Mouse (Mus musculus): ENCODE data around the gene Fam83f.
A peak's percentile ranks its signal among the peaks of the same experiment; 100 is the strongest.

The Fam83f gene

DNA sequence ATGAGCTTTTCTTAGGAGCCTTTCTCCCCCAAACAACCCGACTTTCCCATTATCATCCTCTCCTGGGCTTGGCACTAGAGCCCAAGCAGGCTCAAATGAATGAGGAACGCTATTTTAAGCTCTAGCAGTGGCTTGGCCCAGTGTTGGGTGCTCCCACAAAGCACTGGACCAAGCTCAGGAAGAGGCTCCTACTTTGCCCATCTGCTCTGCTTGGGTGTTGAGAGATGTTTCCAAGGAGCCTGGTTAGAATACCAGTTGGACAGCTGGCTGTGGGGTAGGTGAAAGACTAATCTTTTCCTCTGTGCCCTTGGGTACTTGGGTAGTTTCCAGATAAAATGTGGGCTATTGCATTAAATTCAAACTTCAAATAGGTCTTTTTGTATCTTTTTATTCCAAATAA is 1.2 kb downstream of the Fam83f start:
- DNase-seq: no peak

DNA sequence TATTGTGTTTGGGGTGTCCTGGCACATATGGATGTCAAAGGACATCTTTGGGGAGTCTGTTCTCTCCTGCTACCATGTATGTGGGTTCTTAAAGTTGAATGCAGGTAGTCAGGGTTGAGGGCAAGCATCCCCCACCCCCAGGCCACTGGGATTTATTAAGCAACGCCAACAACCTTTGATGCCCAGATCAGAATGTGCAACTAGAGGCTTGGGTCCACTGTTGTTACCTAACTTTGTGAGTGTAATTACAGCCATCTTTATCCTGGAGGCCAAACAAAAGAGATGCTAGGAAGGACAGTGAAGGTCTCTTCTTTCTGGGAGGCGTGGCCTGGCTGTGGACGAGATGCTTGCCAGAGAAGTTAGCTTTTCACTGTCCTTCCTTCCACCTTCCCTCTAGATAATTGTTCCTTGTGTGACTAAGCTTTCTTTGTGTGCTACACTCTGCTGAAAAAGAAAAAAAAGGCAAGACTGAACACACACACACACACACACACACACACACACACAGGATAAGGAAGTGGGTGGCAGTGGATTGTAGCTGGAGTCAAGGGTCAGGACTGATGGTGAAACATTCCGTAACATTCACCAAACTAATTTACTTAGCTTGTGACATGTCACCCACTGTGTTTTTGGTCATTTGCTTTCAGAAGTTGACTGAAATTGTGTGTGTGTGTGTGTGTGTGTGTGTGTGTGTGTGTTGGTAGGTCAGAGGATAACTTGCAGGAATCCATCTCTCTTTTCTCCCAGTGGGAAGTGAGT is 1.9 kb downstream of the Fam83f start:
- DNase-seq: no peak

DNA sequence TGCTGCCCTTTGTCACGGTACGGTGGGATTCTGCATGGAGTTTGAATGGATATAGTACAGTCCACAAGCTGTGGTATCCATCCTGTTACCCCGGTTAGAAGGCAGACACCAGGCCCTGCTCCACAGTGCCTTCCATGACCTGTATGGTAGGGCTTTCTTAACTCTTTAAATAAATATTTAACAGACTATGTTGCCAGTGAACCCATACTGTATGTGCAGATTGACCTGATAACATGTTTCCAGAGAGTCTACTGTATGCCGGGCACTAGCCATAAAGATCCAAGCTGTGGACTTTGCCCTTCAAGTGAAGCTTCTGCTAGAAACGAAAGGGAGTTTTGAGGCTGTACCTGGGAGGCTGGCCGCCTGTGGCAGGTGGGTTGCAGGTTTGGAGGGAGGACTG is 3.1 kb downstream of the Fam83f start:
- DNase-seq: no peak

DNA sequence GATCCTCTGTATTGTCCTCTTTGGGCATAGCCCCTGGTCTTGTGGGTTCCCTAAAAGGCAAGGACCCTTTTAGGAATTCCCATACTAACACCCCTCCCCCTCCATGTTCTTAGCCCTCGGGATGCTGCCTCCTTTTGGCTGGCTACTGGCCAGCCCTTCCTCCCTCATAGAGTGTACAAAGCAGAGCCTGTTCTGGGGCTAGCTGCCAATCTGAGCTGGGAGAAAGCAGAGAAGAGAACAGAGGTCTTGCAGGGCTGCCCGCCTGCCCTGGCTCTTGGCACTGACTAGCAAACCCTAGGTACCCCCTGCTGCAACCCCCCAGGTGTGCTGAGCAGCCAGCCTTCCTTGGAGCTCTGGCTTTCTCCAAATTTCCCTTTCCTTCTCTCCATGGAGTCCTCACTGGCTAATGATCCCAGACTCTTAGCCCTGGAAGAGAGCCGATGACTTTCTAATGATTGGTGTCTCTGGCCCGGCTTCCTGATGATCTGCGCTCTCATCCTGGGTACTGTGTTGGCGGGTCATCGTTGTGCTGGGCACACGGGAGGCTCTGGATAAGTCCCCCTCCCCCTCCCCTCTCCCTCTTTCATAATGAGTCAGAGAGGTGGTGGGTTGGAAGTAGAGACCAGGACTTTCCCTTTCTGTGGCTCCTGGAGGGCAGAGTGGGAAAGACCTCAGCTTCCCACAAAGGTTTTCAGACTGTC is 8.0 kb downstream of the Fam83f start:
- peak; percentile 57 to 69 for DNase-seq

DNA sequence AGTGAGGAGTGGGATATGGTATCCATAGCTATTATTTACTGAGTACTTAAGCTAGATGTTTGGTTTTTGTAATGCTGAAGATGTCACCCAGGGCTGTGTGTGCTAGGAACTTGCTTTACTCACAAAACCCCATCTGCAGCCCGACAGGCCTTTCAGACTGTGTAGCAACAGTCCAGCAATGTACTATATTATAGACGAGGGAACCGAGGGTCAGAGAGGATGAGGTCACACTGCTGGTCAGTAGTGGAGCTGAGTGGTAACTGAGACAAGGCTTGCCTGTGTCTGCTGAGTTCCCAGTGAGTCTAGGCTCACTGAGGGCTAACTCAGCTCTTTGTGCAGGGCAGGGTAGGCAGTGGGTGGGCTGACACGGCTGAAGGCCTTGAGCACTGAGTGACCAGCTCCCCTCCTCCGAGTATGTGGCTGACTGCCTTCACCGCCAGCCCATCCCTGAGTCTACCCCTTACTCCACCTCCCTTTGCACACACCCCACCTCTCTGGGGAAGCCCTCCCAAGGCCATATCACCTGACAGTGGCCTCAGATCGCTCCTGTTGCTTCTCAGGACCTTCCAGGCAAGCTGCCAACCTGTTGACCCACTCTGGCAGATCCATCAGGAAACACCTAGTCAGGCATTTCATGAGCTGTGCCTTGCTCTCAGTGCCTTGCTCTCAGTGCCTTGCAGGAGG is 8.8 kb downstream of the Fam83f start:
- peak in 1 of 2 experiments; percentile 58 for DNase-seq

DNA sequence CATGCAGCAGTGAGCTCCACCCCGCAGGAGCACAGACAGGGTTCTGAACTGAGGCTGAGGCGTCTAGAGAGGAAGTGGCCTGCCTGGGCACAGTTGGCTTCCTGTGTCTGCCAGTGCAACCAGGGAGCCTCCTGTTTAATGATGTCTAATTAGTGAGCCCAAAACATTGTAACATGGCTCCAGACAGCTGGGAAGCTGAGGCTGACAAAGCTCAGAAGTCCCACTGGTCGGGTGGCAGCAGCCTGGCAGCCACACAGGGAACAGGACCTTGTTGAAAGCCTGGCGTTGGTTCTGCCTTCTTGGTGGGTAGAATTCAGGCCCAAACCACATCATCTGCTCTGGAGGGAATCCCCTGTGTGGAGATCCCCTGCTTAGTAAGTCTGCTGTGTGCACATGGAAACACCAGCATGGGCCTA is 9.8 kb downstream of the Fam83f start:
- DNase-seq: no peak

DNA sequence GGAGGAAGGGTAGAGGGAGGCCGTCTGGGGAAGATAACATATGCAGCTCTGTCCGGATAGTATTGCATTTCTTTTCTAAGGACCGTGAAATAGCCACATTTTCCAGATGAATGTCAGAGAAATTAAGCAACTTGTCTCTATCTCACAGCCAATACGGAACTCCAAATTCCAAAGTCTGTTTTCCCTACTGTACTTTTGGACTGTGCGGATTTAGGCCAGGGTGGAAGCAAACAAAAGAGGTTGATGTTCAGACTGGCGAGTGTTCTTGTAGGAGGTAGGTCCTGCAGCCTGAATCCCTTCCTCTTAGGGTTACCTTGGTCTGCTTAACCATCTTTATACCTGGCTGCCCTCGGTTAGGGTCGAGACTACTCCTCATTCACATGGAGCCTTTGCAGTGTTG is 10.7 kb downstream of the Fam83f start:
- DNase-seq: no peak

DNA sequence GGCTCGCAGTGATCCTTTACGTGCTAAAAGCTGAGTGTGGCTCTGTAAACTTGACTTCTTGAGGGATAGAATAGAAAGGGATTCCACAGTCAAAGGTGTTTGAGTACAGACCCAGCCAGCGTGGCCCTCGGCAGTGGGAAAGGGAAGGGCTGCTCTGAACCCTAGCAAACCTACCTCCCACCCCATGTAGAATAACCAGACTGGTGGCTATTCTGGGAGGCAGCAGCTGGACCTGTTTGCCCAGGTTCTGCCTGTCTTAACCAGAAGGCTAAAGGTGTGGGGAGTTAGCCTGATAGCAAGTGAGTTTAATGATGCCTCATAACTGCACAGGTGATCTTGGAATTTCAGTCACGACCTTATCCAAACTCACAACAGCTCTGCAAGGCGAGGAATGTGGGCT is 11.5 kb downstream of the Fam83f start:
- no peak for DNase-seq

DNA sequence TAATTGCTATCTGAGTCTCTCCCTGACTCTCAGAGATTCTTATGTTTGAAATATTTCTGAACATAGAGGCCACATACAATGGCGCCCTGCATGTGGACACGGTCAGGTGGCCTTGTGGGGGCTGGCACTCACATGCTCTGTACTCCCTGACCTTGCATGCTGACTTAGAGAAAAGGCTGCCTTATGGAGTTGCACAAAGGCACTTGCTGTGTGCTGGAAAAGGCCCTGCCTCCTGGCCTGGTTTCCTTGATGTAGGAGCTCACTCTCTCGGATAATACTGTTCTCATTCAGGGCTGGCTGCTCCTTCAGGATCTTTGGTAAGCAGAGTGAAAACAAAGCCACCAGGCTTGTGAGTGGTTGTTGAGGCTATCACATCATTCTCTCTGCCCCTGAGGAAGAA is 12.3 kb downstream of the Fam83f start:
- no peak for DNase-seq

DNA sequence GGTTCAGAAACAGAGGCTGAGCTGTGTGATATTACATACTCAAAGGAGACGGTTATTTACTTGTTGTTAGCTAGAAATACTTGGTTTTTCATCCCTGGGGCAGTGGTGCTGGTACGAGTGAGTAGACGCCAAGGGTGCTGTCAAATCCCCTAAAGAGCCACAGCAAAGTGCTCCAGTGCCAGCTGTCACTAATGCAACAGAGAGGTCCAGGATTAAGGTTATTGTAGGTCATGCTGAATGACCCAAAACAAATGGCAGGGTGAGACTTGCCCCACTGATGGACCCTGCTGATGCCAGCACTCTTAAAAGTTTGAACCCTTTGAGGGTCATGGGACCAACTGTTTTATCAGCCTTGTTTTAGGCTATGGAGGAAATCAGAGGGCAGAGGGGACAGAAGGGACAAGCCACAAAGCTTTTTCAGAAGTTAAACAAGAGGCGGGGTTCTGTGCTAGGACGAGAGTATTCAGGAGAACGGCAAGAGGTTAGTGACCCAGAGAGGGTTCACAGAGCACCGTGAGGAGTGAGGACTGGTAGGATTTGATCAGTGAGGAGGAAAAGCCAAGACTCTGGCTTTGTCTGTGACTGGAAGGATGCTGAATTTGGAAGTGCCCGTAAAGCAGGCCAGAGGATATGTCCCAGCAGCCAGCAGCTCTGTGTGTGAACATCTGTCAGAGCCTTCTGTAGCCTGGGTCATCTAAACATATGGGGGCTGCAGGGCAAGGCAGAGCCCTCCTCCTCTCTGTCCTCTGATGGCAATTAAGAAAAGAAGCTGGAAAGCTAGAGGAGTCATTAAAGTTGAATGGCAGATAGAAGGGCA is 13.3 kb downstream of the Fam83f start:
- no peak for DNase-seq

DNA sequence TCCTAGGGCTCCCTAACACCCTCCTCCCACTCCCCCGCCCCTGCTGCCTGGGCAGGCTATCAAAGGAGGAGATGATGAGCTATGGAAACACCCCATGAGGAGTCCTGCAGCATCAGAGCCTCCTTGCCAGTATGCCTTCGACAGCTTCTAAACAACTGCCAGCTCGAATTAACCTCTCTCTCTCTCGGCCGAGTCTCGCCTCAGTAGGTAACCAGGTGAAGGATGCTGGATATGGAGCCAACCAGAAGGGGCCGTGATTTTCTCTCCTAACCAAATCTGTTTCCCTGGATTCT is 13.9 kb downstream of the Fam83f start:
- DNase-seq: peak in 1 of 2 experiments; percentile 48

DNA sequence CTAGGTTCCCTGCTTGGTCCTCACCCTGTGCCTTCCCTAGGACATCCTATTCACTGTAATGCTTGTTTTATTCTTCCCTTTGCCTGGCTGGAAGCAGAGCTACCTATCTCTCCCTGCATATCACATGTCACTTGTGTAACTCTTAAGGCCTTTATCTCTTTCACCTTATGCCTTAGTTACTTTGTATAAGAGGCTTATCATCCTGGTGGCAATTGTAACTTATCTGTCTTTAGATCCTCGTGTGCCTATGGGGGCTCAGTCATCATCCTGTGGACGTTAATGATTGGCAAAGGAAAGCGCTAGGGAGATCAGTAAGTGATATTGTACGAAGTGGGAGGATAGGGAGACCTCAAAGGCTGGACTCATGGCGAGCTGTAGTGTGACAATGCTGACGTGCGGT is 16.9 kb downstream of the Fam83f start:
- no peak for DNase-seq

DNA sequence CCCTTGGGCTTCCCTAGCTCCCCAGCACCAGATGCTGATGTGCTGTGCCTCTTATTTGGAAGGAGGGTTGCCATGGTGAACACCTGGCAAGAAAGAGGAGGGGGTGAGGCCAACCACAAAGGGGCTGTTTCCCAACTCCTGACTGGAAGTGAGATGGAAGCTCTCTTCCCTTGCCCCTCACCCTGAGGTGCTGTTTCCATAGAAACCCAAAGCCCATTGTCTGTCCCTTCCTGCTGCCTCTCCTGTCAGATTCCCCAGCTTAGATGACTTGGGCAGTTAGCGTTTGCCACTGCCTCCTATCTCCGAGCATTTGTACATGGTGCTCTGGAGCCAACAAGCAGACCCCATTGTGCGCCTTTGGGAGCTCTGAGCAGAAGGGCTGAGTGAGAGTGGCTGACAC is 21.8 kb downstream of the Fam83f start:
- DNase-seq: no peak

DNA sequence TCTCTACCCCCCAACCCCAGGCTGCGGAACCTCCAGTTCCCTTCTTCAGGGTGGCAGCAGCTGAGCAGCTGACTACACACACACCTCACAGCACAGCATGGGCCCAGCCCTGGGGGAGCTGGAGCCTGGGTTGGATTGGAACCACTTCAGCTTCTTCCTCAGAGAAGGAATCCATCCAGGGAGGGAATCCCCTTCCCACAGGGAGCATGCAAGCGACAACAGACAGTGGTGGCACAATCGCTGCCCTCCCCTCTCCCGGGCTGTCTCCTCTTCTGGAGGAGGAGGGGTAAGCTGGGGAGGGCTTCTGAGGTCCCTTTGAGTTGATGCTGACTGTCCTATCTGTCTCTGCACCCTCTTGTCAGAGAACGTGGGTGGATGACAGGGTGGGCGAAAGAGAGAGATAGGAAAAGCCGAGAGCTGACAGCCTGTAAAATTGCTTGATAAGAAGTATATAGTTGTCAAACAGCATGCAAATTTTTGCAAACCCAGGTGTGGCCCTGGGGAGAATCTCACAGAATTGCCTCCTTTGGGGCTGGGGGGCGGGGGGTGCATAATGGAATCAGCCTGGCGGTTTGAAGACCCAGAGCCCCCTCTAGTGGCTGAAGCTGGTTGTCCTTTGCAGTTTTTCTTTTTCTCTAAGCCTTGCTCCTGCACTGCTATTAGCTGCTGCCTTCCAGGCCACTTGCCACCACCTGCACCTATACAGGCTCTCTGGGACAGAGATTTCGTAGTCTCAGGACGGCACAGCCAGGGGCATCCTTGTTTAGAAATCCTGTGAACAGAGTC is 22.7 kb downstream of the Fam83f start:
- DNase-seq: peak; percentile 90 to 91

DNA sequence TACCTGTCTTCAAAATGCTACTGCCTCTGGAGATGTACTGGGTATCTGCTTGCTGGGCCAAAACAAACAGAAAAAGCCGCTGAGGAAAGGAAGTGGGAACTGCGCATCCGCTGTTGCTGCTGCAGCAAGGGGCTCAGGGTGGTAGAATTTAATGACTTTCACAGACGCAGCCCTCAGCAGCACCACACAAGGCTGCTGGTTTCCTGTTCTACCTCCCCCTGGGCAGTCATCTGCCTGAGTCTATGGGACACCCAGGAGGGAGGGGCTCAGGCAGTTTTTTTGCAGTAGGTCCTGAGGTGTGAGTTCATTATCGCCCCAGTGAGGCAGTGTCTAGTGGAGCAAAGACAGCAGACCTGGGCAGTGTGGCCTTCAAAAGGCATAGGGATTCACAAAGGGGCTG is 25.9 kb downstream of the Fam83f start:
- no peak for DNase-seq

DNA sequence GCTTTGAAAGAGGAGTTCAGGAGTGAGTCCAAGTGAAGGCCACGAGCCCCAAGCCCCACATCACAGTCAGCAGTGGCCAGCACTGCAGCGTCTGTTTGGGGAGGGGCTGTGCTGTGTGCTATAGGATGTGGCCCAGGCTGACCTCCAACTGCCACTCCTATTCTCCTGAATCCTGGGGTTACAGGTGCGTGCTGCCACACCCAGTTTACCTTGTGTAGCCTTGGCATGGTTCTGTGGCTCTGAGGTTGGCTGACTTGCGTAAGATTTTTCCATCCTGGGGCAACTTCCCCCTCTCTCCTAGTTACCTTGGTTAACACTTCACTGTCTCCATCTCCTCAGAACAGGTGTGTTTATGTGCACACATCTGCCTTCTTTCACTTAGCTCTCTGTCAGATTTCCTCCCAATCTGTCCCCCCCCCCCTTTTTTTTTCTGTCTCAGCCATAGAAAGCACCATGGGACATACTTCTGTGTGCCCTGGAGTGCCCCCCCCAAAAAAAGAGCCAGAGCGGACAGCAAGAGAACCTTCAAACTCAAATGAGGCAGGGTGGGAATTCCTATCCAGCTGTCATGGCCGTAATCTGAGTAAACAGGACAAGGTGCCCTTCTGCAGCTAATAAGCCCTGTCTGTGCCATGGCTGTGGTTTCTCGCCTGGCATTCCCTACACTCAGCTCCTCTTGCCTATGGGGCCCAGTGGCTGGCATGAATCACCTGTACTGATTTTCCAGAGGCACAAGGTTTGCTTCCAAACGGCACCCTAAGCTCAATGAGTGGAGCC is 30.0 kb downstream of the Fam83f start:
- DNase-seq: peak in 1 of 2 experiments; percentile 1

DNA sequence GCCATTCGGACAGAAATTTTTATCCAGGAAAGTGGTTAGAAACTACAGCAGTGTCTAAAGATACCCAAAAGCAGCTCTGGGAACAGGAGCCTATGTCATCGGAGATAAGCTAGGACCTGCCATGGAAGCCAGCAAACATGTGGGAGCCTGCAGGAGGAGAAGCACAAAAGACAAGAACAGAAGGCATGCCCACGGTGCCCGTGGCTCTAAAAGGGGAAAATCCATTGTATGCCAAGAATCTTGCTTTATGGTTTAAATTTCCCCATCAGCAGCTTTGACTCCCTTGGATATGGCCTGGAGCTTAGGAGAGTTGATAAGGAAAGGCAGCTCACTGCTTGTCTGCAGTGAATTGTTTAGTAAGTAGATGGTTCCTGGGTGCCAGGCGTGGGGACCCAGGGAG is 31.3 kb downstream of the Fam83f start:
- DNase-seq: peak in 1 of 2 experiments; percentile 3

DNA sequence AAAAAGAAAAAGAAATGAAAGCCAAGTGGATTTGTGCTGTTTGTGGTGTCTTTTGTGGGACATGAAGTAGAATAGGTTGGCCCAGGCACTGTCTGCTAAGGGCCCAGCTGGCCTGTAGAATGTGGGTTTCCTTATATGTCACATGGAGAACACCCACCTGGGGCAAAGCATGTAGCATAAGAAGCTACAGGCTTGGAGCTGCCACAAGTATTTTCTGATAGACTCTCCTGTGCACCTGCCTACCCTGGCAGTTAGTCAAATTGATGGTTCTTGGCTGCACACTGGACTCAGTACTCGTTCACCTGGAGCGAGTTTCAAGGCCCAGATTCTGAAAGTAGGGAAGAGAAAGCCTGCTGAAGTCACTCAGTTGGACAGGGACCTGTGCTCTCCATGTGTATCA is 31.8 kb downstream of the Fam83f start:
- peak; percentile 33 to 52 for DNase-seq

DNA sequence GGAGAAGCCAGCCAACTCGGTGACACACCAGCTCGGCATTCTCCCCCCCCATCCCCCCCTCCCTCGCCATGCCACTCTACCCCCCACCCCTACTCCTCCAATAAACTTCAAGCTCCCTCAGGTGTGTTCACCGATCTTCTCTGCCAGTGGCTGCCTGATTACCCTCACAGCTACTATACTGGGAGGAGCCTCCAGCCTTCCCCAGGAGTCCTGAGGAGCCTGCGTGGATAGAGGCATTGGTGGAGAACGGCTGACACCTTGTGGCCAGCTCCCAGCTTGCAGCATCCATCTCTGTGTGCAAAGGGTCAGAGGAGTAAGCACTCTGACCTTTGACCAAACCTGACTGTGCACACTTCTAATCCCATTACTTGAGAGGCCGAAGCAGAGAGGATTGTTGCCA is 32.6 kb downstream of the Fam83f start:
- DNase-seq: peak; percentile 91 to 92

DNA sequence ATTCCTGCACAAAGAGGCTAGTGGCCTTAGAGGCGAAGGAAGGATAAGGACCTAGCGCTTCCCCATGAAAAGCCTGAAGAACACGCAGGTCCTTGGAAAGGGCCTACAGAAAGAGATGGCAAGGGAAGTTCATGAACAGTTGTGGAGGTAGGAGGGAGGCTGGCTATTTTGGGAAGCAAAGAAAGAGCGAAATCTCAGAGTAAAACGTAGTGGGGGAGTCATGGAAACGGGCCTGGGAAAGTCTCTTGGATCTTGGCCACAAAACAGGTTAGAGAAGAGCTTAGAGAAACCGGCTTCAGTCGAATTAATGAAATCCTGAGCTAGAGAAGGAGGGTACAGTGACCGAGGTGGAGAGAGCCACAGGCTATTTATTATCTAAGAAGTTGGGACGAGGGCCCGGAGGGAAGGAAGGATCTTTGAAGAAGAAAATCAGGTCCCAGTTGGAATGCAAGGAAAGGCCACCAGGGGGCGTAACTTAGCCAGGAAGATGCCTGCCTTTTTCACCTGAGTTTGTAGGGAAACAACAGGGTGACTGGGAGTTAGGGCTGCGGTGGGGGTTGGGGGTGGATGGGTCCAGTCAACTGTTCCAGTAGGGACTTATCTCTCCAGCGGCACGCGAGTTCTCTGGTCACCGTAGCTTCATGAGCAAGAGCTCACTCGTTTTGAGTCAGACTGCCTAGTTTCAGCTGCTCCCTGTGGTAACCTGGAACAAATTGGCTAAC is 34.3 kb downstream of the Fam83f start:
- peak; percentile 92 to 95 for DNase-seq

DNA sequence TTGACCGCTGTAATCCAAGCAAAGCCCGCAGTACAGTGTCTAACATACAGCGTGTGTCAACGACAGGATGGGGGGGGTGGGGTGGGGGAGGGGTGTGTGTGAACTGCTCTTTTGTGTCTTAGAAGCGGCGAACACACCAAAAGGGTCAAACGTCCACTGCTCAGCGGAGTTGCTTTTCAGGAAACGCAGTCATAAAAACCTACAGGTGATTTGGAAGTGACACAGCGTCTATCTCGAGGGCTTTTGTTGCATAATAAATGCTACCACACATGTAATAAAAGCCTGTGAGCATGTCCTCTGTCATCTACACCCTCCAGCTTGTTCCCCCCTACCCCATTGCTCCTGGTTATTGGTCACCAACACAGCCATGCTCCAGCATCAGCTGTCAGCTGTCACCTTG is 34.9 kb downstream of the Fam83f start:
- peak in 1 of 2 experiments; percentile 7 for DNase-seq
